Mouse (Mus musculus) stomach, embryonic 14.5 days (tissue): ENCODE measurements around the gene Dlg3. TPM values are rescaled to one million over a fixed set of nuclear protein-coding genes. Genes with fewer than 3 reads are reported as not detected.

ENCODE experiments used
- ATAC-seq: fragments of 200-750 bp; cut with Nextera tagmentation; 2 replicates; pipeline ENCODE4 v1.8.0; 2017; ENCODE audit warnings: low read depth, moderate TSS enrichment; ENCODE audit not compliant: insufficient number of reproducible peaks, insufficient read depth, low FRiP score
- H3K27ac ChIP-seq: fragments of 300-500 bp; sonication (generic); 2 replicates; pipeline ENCODE4 v1.5.1; 2014; ENCODE audit warnings: mild to moderate bottlenecking, low read length, moderate library complexity, mixed read lengths
- H3K27me3 ChIP-seq: fragments of 300-500 bp; sonication (generic); 2 replicates; pipeline ENCODE4 v1.6.1; 2014; ENCODE audit warnings: low read length, control low read depth, mixed read lengths; ENCODE audit not compliant: control insufficient read depth, insufficient read depth
- H3K36me3 ChIP-seq: fragments of 300-500 bp; sonication (generic); 2 replicates; pipeline ENCODE4 v1.6.1; 2014; ENCODE audit warnings: mild to moderate bottlenecking, control low read depth, low read length, moderate library complexity, mixed read lengths; ENCODE audit not compliant: control insufficient read depth, insufficient read depth
- H3K4me1 ChIP-seq: fragments of 300-500 bp; sonication (generic); 2 replicates; pipeline ENCODE4 v1.6.1; 2014; ENCODE audit warnings: low read length, control low read depth, mixed read lengths; ENCODE audit not compliant: control insufficient read depth, insufficient read depth
- H3K4me2 ChIP-seq: fragments of 300-500 bp; sonication (generic); replicated peaks from 2 replicates; pipeline ENCODE4 v1.6.1; 2014; ENCODE audit warnings: low read depth, low read length, control low read depth
- H3K4me3 ChIP-seq: fragments of 300-500 bp; sonication (generic); 2 replicates; pipeline ENCODE4 v1.5.1; 2014; ENCODE audit warnings: low read depth, low read length, control low read depth
- H3K9ac ChIP-seq: fragments of 300-500 bp; sonication (generic); replicated peaks from 2 replicates; pipeline ENCODE4 v1.6.1; 2014; ENCODE audit warnings: low read depth, mild to moderate bottlenecking, control low read depth, low read length, moderate library complexity, mixed read lengths
- H3K9me3 ChIP-seq: fragments of 300-500 bp; sonication (generic); 2 replicates; pipeline ENCODE4 v1.6.1; 2016; ENCODE audit warnings: low read depth, low read length, control low read depth; ENCODE audit not compliant: control insufficient read depth
- WGBS: fragments of 180-500 bp; shearing (Covaris S2); extraction: QIAGEN DNeasy Blood & Tissue Kit; methylation state at CpG from one replicate; pipeline ENCODE4 v1.1.7; 2014; 5-methylcytosine and 5-hydroxymethylcytosine counted together
- polyA plus RNA-seq: library from polyadenylated mRNA; unstranded; fragments of >200 nt; fragmentation: Nextera tagmentation; extraction: Ambion mirVana; gene quantifications from 2 replicates; pipeline ENCODE4 v1.2.1, GENCODE M21; 2014

Dlg3 gene
- polyA plus RNA-seq, 1 experiment from 2014 or later: 9.6 TPM

GRCm38 (mm10) chrX:100777655-100778234 lies 10.2 kb downstream of the Dlg3 start:
- H3K36me3 ChIP-seq: no peaks in the 10 kb centered on the region
- H3K27ac ChIP-seq: peak overlapping the region; percentile 84
- H3K27me3 ChIP-seq: no peaks in the 10 kb centered on the region
- H3K9ac ChIP-seq: peak overlapping the region; percentile 45
- peak overlapping the region; percentile 50 for H3K4me3 ChIP-seq
- no peak for ATAC-seq
- WGBS: 29% methylated on average over 10 of the region's 10 CpGs
- no peaks in the 10 kb centered on the region for H3K9me3 ChIP-seq
- H3K4me2 ChIP-seq: peak overlapping the region; percentile 45
- 0 out of 2 replicates have a peak, but pooled peaks cover 6% of the 10 kb centered on the region for H3K4me1 ChIP-seq

- 24% methylated on average over 5 of the region's 5 CpGs for WGBS
- Histone ChIP-seq H3K9me3 (no peaks in the 10 kb centered on the region), H3K9ac (no peak overlapping the region), H3K4me2 (peak overlapping the region; percentile 45), H3K36me3 (no peaks in the 10 kb centered on the region), H3K27me3 (no peaks in the 10 kb centered on the region), H3K4me3 (peak overlapping the region; percentile 50), H3K27ac (no peak overlapping the region), H3K4me1 (0 out of 2 replicates have a peak, but pooled peaks cover 6% of the 10 kb centered on the region)
- ATAC-seq: no peak
These were observed 10.9 kb downstream of the Dlg3 start for GRCm38 (mm10) chrX:100778397-100778796.

DNA sequence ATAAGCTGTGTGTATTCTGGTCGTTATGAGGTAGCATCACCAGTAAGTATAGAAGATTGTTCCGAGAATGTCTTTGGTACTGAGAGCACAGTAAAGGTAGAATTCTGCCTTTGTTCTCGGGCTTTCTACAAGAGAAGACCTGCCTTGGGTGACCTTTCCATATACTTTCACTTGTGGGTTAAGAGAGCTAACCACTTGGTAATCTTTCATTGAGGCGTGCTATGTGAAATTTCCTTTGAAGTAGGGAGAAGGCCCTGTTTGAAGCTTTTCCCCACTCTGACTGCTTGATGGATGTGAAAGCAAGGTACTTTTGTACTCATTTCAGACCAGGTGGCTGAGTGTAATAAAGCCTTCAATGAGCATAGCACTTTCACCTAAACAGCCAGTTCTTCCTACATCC lies 21.8 kb downstream of the Dlg3 start:
- Histone ChIP-seq H3K4me1 (no peaks in the 10 kb centered on the region), H3K9me3 (no peaks in the 10 kb centered on the region), H3K4me2 (no peak overlapping the region), H3K4me3 (no peak overlapping the region), H3K9ac (no peak overlapping the region), H3K27ac (no peak overlapping the region), H3K36me3 (no peaks in the 10 kb centered on the region), H3K27me3 (no peaks in the 10 kb centered on the region)
- WGBS: 60% methylated on average over 4 of the region's 4 CpGs
- no peak for ATAC-seq

- no peak for ATAC-seq
- H3K27ac ChIP-seq: no peak overlapping the region
These were observed 28.7 kb downstream of the Dlg3 start for GRCm38 (mm10) chrX:100796041-100796740.

GRCm38 (mm10) chrX:100796741-100797090 lies 29.2 kb downstream of the Dlg3 start:
- Histone ChIP-seq H3K4me3 (no peak overlapping the region), H3K27me3 (no peaks in the 10 kb centered on the region), H3K9me3 (no peaks in the 10 kb centered on the region), H3K4me1 (no peaks in the 10 kb centered on the region), H3K4me2 (no peak overlapping the region), H3K36me3 (no peaks in the 10 kb centered on the region; the same call in 1 of the 2 replicates), H3K27ac (no peak overlapping the region), H3K9ac (no peak overlapping the region)
- 72% methylated on average over 3 of the region's 3 CpGs for WGBS
- no peak for ATAC-seq

More at GRCm38 (mm10) chrX:100796041-100796740, 28.7 kb downstream of the Dlg3 start:
- H3K4me2 ChIP-seq: no peak overlapping the region
- H3K4me1 ChIP-seq: no peaks in the 10 kb centered on the region
- no peaks in the 10 kb centered on the region; the same call in 1 of the 2 replicates for H3K36me3 ChIP-seq
- 59% methylated on average over 6 of the region's 6 CpGs for WGBS
- H3K27me3 ChIP-seq: no peaks in the 10 kb centered on the region
- H3K9me3 ChIP-seq: no peaks in the 10 kb centered on the region
- H3K9ac ChIP-seq: no peak overlapping the region
- no peak overlapping the region for H3K4me3 ChIP-seq

DNA sequence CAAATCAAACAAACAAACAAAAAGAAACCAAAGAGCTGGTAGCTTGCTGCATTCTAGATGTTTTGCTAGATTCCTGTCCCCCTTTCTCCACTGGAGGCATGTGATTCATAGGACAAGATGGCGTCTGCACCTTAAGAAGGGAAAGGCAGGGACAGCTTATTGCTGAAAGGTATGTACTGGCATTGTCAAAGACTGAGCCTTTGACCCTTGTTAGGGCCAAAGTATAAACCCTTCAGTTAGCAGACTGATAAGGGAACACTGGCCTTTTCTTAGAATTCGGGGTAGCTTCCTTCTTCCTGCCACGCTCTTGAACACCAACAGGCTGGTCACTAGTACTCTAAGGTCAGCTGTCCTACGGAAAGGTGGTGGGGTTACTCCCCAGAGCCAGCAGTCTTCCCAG lies 29.8 kb downstream of the Dlg3 start:
- no peaks in the 10 kb centered on the region for H3K27me3 ChIP-seq
- no peak overlapping the region for H3K4me3 ChIP-seq
- H3K4me1 ChIP-seq: no peaks in the 10 kb centered on the region
- no peaks in the 10 kb centered on the region; the same call in 1 of the 2 replicates for H3K36me3 ChIP-seq
- no peak overlapping the region for H3K9ac ChIP-seq
- no peak for ATAC-seq
- no peak overlapping the region for H3K4me2 ChIP-seq
- no peak overlapping the region for H3K27ac ChIP-seq
- 70% methylated on average over 4 of the region's 4 CpGs for WGBS
- no peaks in the 10 kb centered on the region for H3K9me3 ChIP-seq

GRCm38 (mm10) chrX:100797851-100798527 lies 30.5 kb downstream of the Dlg3 start:
- H3K27ac ChIP-seq: no peak overlapping the region
- H3K9me3 ChIP-seq: no peaks in the 10 kb centered on the region
- 85% methylated on average over 7 of the region's 7 CpGs for WGBS
- H3K9ac ChIP-seq: no peak overlapping the region
- H3K36me3 ChIP-seq: no peaks in the 10 kb centered on the region; the same call in 1 of the 2 replicates
- ATAC-seq: no peak
- no peaks in the 10 kb centered on the region for H3K27me3 ChIP-seq
- no peak overlapping the region for H3K4me3 ChIP-seq
- H3K4me1 ChIP-seq: no peaks in the 10 kb centered on the region
- no peak overlapping the region for H3K4me2 ChIP-seq

DNA sequence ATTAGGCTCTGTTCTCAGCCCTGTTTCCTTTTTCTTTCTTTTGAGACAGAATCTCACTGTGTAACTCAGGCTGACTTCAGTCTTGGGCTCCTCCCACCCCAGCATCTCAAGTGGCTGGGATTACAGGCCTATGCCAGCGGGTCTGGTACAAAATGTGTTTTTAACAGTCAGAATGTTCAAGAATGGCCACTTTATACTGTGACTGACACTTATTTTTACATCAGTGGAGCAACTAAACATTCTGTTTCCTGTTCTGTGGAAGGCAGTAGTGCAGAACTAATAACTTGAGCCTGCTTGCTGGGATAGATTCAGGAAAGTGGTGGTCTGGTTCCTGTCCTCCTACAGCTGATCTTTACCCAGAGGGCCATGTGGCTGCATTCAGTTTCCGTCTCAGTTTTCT lies 33.1 kb downstream of the Dlg3 start:
- no peak for ATAC-seq
- 29% methylated on average over 2 of the region's 2 CpGs for WGBS
- Histone ChIP-seq H3K36me3 (no peaks in the 10 kb centered on the region; the same call in 1 of the 2 replicates), H3K27me3 (no peaks in the 10 kb centered on the region), H3K9me3 (no peaks in the 10 kb centered on the region), H3K9ac (no peak overlapping the region), H3K27ac (peak overlapping the region; percentile 27; the same call in 1 of the 2 replicates), H3K4me2 (no peak overlapping the region), H3K4me3 (no peak overlapping the region), H3K4me1 (no peaks in the 10 kb centered on the region)
